Mouse (Mus musculus) embryonic facial prominence, embryonic 11.5 days (tissue): ENCODE measurements at regions not wholly inside any gene's neighbourhood (a gene's known extent, or its start where the extent isn't known, plus 50 kb on each side); places are given as distances from the start of the nearest gene placed in this dataset.
"Not testable (repeated sequence)": the region's sequence is repeated elsewhere in the genome, so short reads cannot be mapped to it uniquely, and the experiment has no call there.

Experiments
- ATAC-seq: fragments of 200-750 bp; cut with Nextera tagmentation; replicated peaks from 2 replicates; pipeline ENCODE4 v1.8.0; 2017; ENCODE audit warnings: low read depth; ENCODE audit not compliant: insufficient number of reproducible peaks, low FRiP score, low TSS enrichment
- DNase-seq: peaks from one replicate; pipeline ENCODE4 v3.0.0-alpha.2; 2015; ENCODE audit warnings: low spot score
- H3K27ac ChIP-seq: fragments of 300-500 bp; sonication (generic); replicated peaks from 2 replicates; pipeline ENCODE4 v1.5.1; 2014; ENCODE audit warnings: mild to moderate bottlenecking, low read depth, low read length, control low read depth
- H3K27me3 ChIP-seq: fragments of 300-500 bp; sonication (generic); 2 replicates; pipeline ENCODE4 v1.6.1; 2014; ENCODE audit warnings: mild to moderate bottlenecking, low read length, moderate library complexity, mixed read lengths; ENCODE audit not compliant: control insufficient read depth, insufficient read depth
- H3K36me3 ChIP-seq: fragments of 300-500 bp; sonication (generic); replicated peaks from 2 replicates; pipeline ENCODE4 v1.6.1; 2014; ENCODE audit warnings: low read depth, mild to moderate bottlenecking, low read length, moderate library complexity, mixed read lengths; ENCODE audit not compliant: control insufficient read depth, insufficient read depth
- H3K4me1 ChIP-seq: fragments of 300-500 bp; sonication (generic); 2 replicates; pipeline ENCODE4 v1.6.1; 2014; ENCODE audit warnings: low read length, mixed read lengths; ENCODE audit not compliant: control insufficient read depth, insufficient read depth
- H3K4me2 ChIP-seq: fragments of 300-500 bp; sonication (generic); 2 replicates; pipeline ENCODE4 v1.6.1; 2014; ENCODE audit warnings: low read depth, mild to moderate bottlenecking, control low read depth, low read length, moderate library complexity
- H3K4me3 ChIP-seq: fragments of 300-500 bp; sonication (generic); 2 replicates; pipeline ENCODE4 v1.5.1; 2014; ENCODE audit warnings: low read depth, low read length, control low read depth
- H3K9ac ChIP-seq: fragments of 300-500 bp; sonication (generic); replicated peaks from 2 replicates; pipeline ENCODE4 v1.6.1; 2014; ENCODE audit warnings: mild to moderate bottlenecking, control low read depth, low read length
- H3K9me3 ChIP-seq: fragments of 300-500 bp; sonication (generic); replicated peaks from 2 replicates; pipeline ENCODE4 v1.6.1; 2016; ENCODE audit warnings: mild to moderate bottlenecking, low read length, inconsistent platforms, mixed read lengths; ENCODE audit not compliant: control insufficient read depth
- WGBS: fragments of 180-500 bp; shearing (Covaris S2); extraction: QIAGEN DNeasy Blood & Tissue Kit; methylation state at CpG from one replicate; pipeline ENCODE4 v1.1.7; 2014; 5-methylcytosine and 5-hydroxymethylcytosine counted together

GRCm38 (mm10) chr13:52359332-52359731 lies 171.7 kb downstream of the Diras2 start:
- DNase-seq, H3K4me1 ChIP-seq, H3K36me3 ChIP-seq, H3K4me2 ChIP-seq, ATAC-seq, H3K9ac ChIP-seq, H3K9me3 ChIP-seq, H3K27ac ChIP-seq, H3K27me3 ChIP-seq, H3K4me3 ChIP-seq: not testable (repeated sequence)
- WGBS, result 73% methylated on average over 4 of the region's 4 CpGs

GRCm38 (mm10) chr13:52361177-52361846 lies 169.8 kb downstream of the Diras2 start:
- H3K9me3 ChIP-seq, result no peaks in the 10 kb centered on the region
- WGBS, result 72% methylated on average over 4 of the region's 4 CpGs
- no peak overlapping the region for H3K4me2 ChIP-seq
- H3K36me3 ChIP-seq, result no peaks in the 10 kb centered on the region
- H3K9ac ChIP-seq, result no peak overlapping the region
- H3K27ac ChIP-seq, result no peak overlapping the region
- no peaks in the 10 kb centered on the region for H3K4me1 ChIP-seq
- H3K27me3 ChIP-seq, result no peaks in the 10 kb centered on the region
- no peak overlapping the region for H3K4me3 ChIP-seq
- ATAC-seq, result no peak
- DNase-seq, result no peak

- no peak overlapping the region for H3K27ac ChIP-seq
- no peak overlapping the region for H3K4me3 ChIP-seq
- H3K27me3 ChIP-seq, result no peaks in the 10 kb centered on the region
- 89% methylated on average over 5 of the region's 5 CpGs for WGBS
- no peaks in the 10 kb centered on the region for H3K9me3 ChIP-seq
- H3K4me2 ChIP-seq, result no peak overlapping the region
- no peak for DNase-seq
- H3K9ac ChIP-seq, result no peak overlapping the region
- H3K4me1 ChIP-seq, result no peaks in the 10 kb centered on the region
- H3K36me3 ChIP-seq, result no peaks in the 10 kb centered on the region
- ATAC-seq, result no peak
Measured at GRCm38 (mm10) chr13:52362266-52362665, 168.8 kb downstream of the Diras2 start.

GRCm38 (mm10) chr13:52369851-52370250 lies 161.2 kb downstream of the Diras2 start:
- Histone ChIP-seq H3K4me3 (no peak overlapping the region), H3K36me3 (no peaks in the 10 kb centered on the region), H3K27ac (no peak overlapping the region), H3K9ac (no peak overlapping the region), H3K4me2 (no peak overlapping the region), H3K27me3 (no peaks in the 10 kb centered on the region), H3K4me1 (no peaks in the 10 kb centered on the region), H3K9me3 (no peaks in the 10 kb centered on the region)
- ATAC-seq (no peak), DNase-seq (no peak)

- no peaks in the 10 kb centered on the region for H3K9me3 ChIP-seq
- 86% methylated on average over 3 of the region's 3 CpGs for WGBS
- no peaks in the 10 kb centered on the region for H3K36me3 ChIP-seq
- no peaks in the 10 kb centered on the region for H3K4me1 ChIP-seq
- H3K4me3 ChIP-seq, result no peak overlapping the region
- DNase-seq (no peak), ATAC-seq (no peak)
- H3K27ac ChIP-seq, result no peak overlapping the region
- no peaks in the 10 kb centered on the region for H3K27me3 ChIP-seq
- no peak overlapping the region for H3K9ac ChIP-seq
- no peak overlapping the region for H3K4me2 ChIP-seq
Measured at GRCm38 (mm10) chr13:52371986-52372385, 159.1 kb downstream of the Diras2 start.

- Histone ChIP-seq H3K4me2 (no peak overlapping the region), H3K36me3 (no peaks in the 10 kb centered on the region), H3K9ac (no peak overlapping the region), H3K9me3 (no peaks in the 10 kb centered on the region), H3K27ac (no peak overlapping the region), H3K27me3 (no peaks in the 10 kb centered on the region), H3K4me3 (no peak overlapping the region), H3K4me1 (no peaks in the 10 kb centered on the region)
- 75% methylated on average over 3 of the region's 3 CpGs for WGBS
- DNase-seq (no peak), ATAC-seq (no peak)
Measured at GRCm38 (mm10) chr13:52374781-52375180, 156.3 kb downstream of the Diras2 start.

GRCm38 (mm10) chr13:52378236-52378635 lies 152.8 kb downstream of the Diras2 start:
- no peaks in the 10 kb centered on the region for H3K36me3 ChIP-seq
- ATAC-seq (no peak), DNase-seq (no peak)
- H3K27ac ChIP-seq, result no peak overlapping the region
- H3K27me3 ChIP-seq, result no peaks in the 10 kb centered on the region
- H3K4me1 ChIP-seq, result no peaks in the 10 kb centered on the region
- no peak overlapping the region for H3K9ac ChIP-seq
- no peaks in the 10 kb centered on the region for H3K9me3 ChIP-seq
- no peak overlapping the region for H3K4me3 ChIP-seq
- no peak overlapping the region for H3K4me2 ChIP-seq
- 58% methylated on average over 1 of the region's 1 CpGs for WGBS

GRCm38 (mm10) chr13:52389271-52389670 lies 141.8 kb downstream of the Diras2 start:
- DNase-seq (no peak), ATAC-seq (no peak)
- no peaks in the 10 kb centered on the region for H3K27me3 ChIP-seq
- no peak overlapping the region for H3K9ac ChIP-seq
- H3K4me2 ChIP-seq, result no peak overlapping the region
- H3K4me1 ChIP-seq, result no peaks in the 10 kb centered on the region
- no peaks in the 10 kb centered on the region for H3K36me3 ChIP-seq
- no peak overlapping the region for H3K27ac ChIP-seq
- no peak overlapping the region for H3K4me3 ChIP-seq
- 0 out of 2 replicates have a peak, but pooled peaks cover 3% of the 10 kb centered on the region for H3K9me3 ChIP-seq
- 87% methylated on average over 5 of the region's 5 CpGs for WGBS
